Mouse (Mus musculus) forebrain, embryonic 14.5 days (tissue): ENCODE results near the gene Mtx1. TPM values are rescaled to one million over a fixed set of nuclear protein-coding genes. Genes with fewer than 3 reads are reported as not detected.
A peak's percentile ranks its signal among the peaks of the same experiment; 100 is the strongest.
"Not testable (repeated sequence)": the region's sequence is repeated elsewhere in the genome, so short reads cannot be mapped to it uniquely, and the experiment has no call there.

ENCODE experiments used
- ATAC-seq: fragments of 200-750 bp; cut with Nextera tagmentation; 2 replicates; pipeline ENCODE4 v1.8.0; 2017; ENCODE audit warnings: mild to moderate bottlenecking, moderate library complexity
- DNase-seq: peaks from one replicate; pipeline ENCODE4 v3.0.0-alpha.2; 2015; ENCODE audit warnings: low spot score
- H3K27ac ChIP-seq: fragments of 300-500 bp; sonication (generic); 2 replicates; pipeline ENCODE4 v1.5.1; 2014; ENCODE audit warnings: low read depth, mild to moderate bottlenecking, control low read depth, low read length, moderate library complexity
- H3K27me3 ChIP-seq: fragments of 300-500 bp; sonication (generic); replicated peaks from 2 replicates; pipeline ENCODE4 v1.6.1; 2014; ENCODE audit warnings: low read length, control low read depth, mixed read lengths; ENCODE audit not compliant: control insufficient read depth, insufficient read depth
- H3K36me3 ChIP-seq: fragments of 300-500 bp; sonication (generic); 2 replicates; pipeline ENCODE4 v1.6.1; 2014; ENCODE audit warnings: low read length, control low read depth; ENCODE audit not compliant: control insufficient read depth, insufficient read depth
- H3K4me1 ChIP-seq: fragments of 300-500 bp; sonication (generic); 2 replicates; pipeline ENCODE4 v1.6.1; 2014; ENCODE audit warnings: antibody characterized with exemption, low read length, control low read depth; ENCODE audit not compliant: control insufficient read depth, insufficient read depth
- H3K4me2 ChIP-seq: fragments of 300-500 bp; sonication (generic); 2 replicates; pipeline ENCODE4 v1.6.1; 2014; ENCODE audit warnings: mild to moderate bottlenecking, control low read depth, low read length
- H3K4me3 ChIP-seq: fragments of 300-500 bp; sonication (generic); 2 replicates; pipeline ENCODE4 v1.5.1; 2014; ENCODE audit warnings: low read depth, low read length, control low read depth
- H3K9ac ChIP-seq: fragments of 300-500 bp; sonication (generic); 2 replicates; pipeline ENCODE4 v1.6.1; 2014; ENCODE audit warnings: mild to moderate bottlenecking, low read length, control low read depth, moderate library complexity
- H3K9me3 ChIP-seq: fragments of 300-500 bp; sonication (generic); replicated peaks from 2 replicates; pipeline ENCODE4 v1.6.1; 2016; ENCODE audit warnings: low read length, control low read depth, mixed read lengths; ENCODE audit not compliant: control insufficient read depth
- WGBS: fragments of 180-500 bp; shearing (Covaris S2); extraction: QIAGEN DNeasy Blood & Tissue Kit; methylation state at CpG from one replicate; pipeline ENCODE4 v1.1.7; 2014; 5-methylcytosine and 5-hydroxymethylcytosine counted together
- microRNA counts: library from miRNA; unstranded; fragments of <30 nt; microRNA quantifications from one replicate; lab custom pipeline; 2016
- microRNA-seq: library from miRNA; unstranded; fragments of <30 nt; microRNA quantifications from one replicate; pipeline ENCODE4, GENCODE M21; 2016
- polyA plus RNA-seq: library from polyadenylated mRNA; unstranded; fragments of >200 nt; fragmentation: Nextera tagmentation; extraction: Ambion mirVana; gene quantifications from 2 replicates; pipeline ENCODE4 v1.2.1, GENCODE M21; 2014

Mtx1 gene
- polyA plus RNA-seq, 1 experiment from 2014 or later: 182 TPM

- H3K9ac ChIP-seq, H3K27me3 ChIP-seq: not testable (repeated sequence)
Observed at GRCm38 (mm10) chr3:89161207-89161606, 65.7 kb downstream of the Mtx1 start.

GRCm38 (mm10) chr3:89159616-89160344 lies 67.1 kb downstream of the Mtx1 start, which contains the start of gene Hcn3:
TSS of gene Hcn3 (minus strand) at chr3:89160196.
- DNase-seq: peak; percentile 88
- peaks cover 11% of the 10 kb centered on the region; the same call in 1 of the 2 replicates for H3K4me1 ChIP-seq
- peak within 1 kb of the TSS; percentile 95 for H3K4me2 ChIP-seq
- no peaks in the 10 kb centered on the region for H3K27me3 ChIP-seq
- H3K4me3 ChIP-seq: peak within 1 kb of the TSS; percentile 73
- no peak within 1 kb of the TSS for H3K27ac ChIP-seq
- WGBS: under 1% methylated on average over 50 of the region's 66 CpGs
- H3K36me3 ChIP-seq: no peaks in the 10 kb centered on the region
- no peaks in the 10 kb centered on the region for H3K9me3 ChIP-seq
- peak within 1 kb of the TSS; percentile 81 for H3K9ac ChIP-seq
- peak; percentile 86 for ATAC-seq

More at GRCm38 (mm10) chr3:89161207-89161606, 65.7 kb downstream of the Mtx1 start:
- H3K27ac ChIP-seq, H3K9me3 ChIP-seq, DNase-seq, H3K4me3 ChIP-seq, H3K36me3 ChIP-seq, ATAC-seq, H3K4me2 ChIP-seq: not testable (repeated sequence)
- H3K4me1 ChIP-seq: peaks cover 18% of the 10 kb centered on the region; the same call in 1 of the 2 replicates

- 1% methylated on average over 13 of the region's 13 CpGs for WGBS
- H3K27me3 ChIP-seq: no peaks in the 10 kb centered on the region
- peak overlapping the region; percentile 81 for H3K9ac ChIP-seq
- H3K4me1 ChIP-seq: peaks cover 11% of the 10 kb centered on the region; the same call in 1 of the 2 replicates
- no peaks in the 10 kb centered on the region for H3K36me3 ChIP-seq
- no peak overlapping the region for H3K27ac ChIP-seq
- H3K4me3 ChIP-seq: peak overlapping the region; percentile 73
- peak; percentile 13; the same call in 1 of the 2 replicates for ATAC-seq
- H3K9me3 ChIP-seq: no peaks in the 10 kb centered on the region
- DNase-seq: peak; percentile 23
- H3K4me2 ChIP-seq: peak overlapping the region; percentile 95
Observed at GRCm38 (mm10) chr3:89159211-89159610, 67.7 kb downstream of the Mtx1 start.

MicroRNAs within 50 kb of the gene (microRNA counts, 519-probe panel; counts per million panel counts)
- microRNA mmu-miR-92b (lab: Ali Mortazavi, UCI): 4,656 counts per million, percentile 64 among the panel's probes with 10 or more counts

Small RNA genes within 50 kb of the gene (microRNA-seq; reads per million reads assigned to microRNA genes)
- gene Mir92b: 2,931 reads per million, percentile 88 among the genes with 10 or more reads in this experiment

Other genes with a start within 250 kb of the Mtx1 start
- gene Rusc1, start 133.8 kb downstream of the Mtx1 start, polyA plus RNA-seq: 49.7 and 65.0 TPM in 2 replicates
- not detected in 2 replicates for gene Gm43738, start 126.0 kb downstream of the Mtx1 start, polyA plus RNA-seq
- 337 and 389 TPM in 2 replicates for gene Fdps, start 125.1 kb downstream of the Mtx1 start, polyA plus RNA-seq
- gene Pklr, start 90.9 kb downstream of the Mtx1 start, polyA plus RNA-seq: 0.06 TPM in 1 of 2 replicates, not detected in the other
- gene Hcn3, start 66.9 kb downstream of the Mtx1 start, polyA plus RNA-seq: 9.4 and 13.0 TPM in 2 replicates
- gene Clk2, start 62.3 kb downstream of the Mtx1 start, polyA plus RNA-seq: 17.0 and 17.9 TPM in 2 replicates
- 90.5 and 104 TPM in 2 replicates for gene Scamp3, start 49.6 kb downstream of the Mtx1 start, polyA plus RNA-seq
- 14.7 and 21.7 TPM in 2 replicates for gene Fam189b, start 43.9 kb downstream of the Mtx1 start, polyA plus RNA-seq
- 45.6 and 47.9 TPM in 2 replicates for gene Gba, start 24.2 kb downstream of the Mtx1 start, polyA plus RNA-seq
- 49.9 and 57.2 TPM in 2 replicates for gene Thbs3, start 11.9 kb downstream of the Mtx1 start, polyA plus RNA-seq
- gene Muc1, start 2.0 kb upstream of the Mtx1 start, polyA plus RNA-seq: 1.2 and 1.9 TPM in 2 replicates
- 197 and 234 TPM in 2 replicates for gene Krtcap2, start 18.9 kb upstream of the Mtx1 start, polyA plus RNA-seq
- gene Trim46, start 19.2 kb upstream of the Mtx1 start, polyA plus RNA-seq: 34.0 and 50.3 TPM in 2 replicates
- 91.5 and 112 TPM in 2 replicates for gene Dpm3, start 32.3 kb upstream of the Mtx1 start, polyA plus RNA-seq
- 32.4 and 38.4 TPM in 2 replicates for gene Slc50a1, start 43.5 kb upstream of the Mtx1 start, polyA plus RNA-seq
- gene Efna1, start 54.1 kb upstream of the Mtx1 start, polyA plus RNA-seq: 10.5 and 11.6 TPM in 2 replicates
- gene Efna3, start 95.9 kb upstream of the Mtx1 start, polyA plus RNA-seq: 30.1 and 42.0 TPM in 2 replicates
- gene Efna4, start 110.9 kb upstream of the Mtx1 start, polyA plus RNA-seq: 12.3 and 14.6 TPM in 2 replicates
- gene Adam15, start 122.9 kb upstream of the Mtx1 start, polyA plus RNA-seq: 13.4 and 19.3 TPM in 2 replicates
- gene Dcst2, start 134.9 kb upstream of the Mtx1 start, polyA plus RNA-seq: 0.08 and 0.15 TPM in 2 replicates
- gene Dcst1, start 138.2 kb upstream of the Mtx1 start, polyA plus RNA-seq: 0.78 and 0.83 TPM in 2 replicates
- gene Zbtb7b, start 167.7 kb upstream of the Mtx1 start, polyA plus RNA-seq: 0.28 and 0.41 TPM in 2 replicates
- not detected in 2 replicates for gene Lenep, start 175.7 kb upstream of the Mtx1 start, polyA plus RNA-seq
- 34.9 and 41.0 TPM in 2 replicates for gene Flad1, start 184.8 kb upstream of the Mtx1 start, polyA plus RNA-seq
- gene Cks1b, start 191.3 kb upstream of the Mtx1 start, polyA plus RNA-seq: 200 and 269 TPM in 2 replicates
- 9.9 and 11.8 TPM in 2 replicates for gene Shc1, start 191.4 kb upstream of the Mtx1 start, polyA plus RNA-seq
- gene Pygo2, start 203.1 kb upstream of the Mtx1 start, polyA plus RNA-seq: 35.2 and 41.1 TPM in 2 replicates
- 7.7 and 8.3 TPM in 2 replicates for gene Pbxip1, start 209.6 kb upstream of the Mtx1 start, polyA plus RNA-seq
- gene Pmvk, start 227.5 kb upstream of the Mtx1 start, polyA plus RNA-seq: 84.4 and 90.2 TPM in 2 replicates